Mouse (Mus musculus) thymus, postnatal 36 days (tissue): ENCODE data around the gene Nfkbie.

Experiments used
- DNase-seq, 2 experiments: peaks; one replicate each; pipeline ENCODE4 v3.0.0; 2022; ENCODE audit warnings: mixed read lengths in 2 of 2

Nfkbie gene

GRCm38 (mm10) chr17:45555452-45556106 is at the start of gene Nfkbie:
Nfkbie (plus strand) TSS chr17:45555703.
- peak; percentile 98 to 99 for DNase-seq

- DNase-seq, result no peak
Observed at GRCm38 (mm10) chr17:45505941-45506465, 49.5 kb upstream of the Nfkbie start.

GRCm38 (mm10) chr17:45506700-45507189 is 48.8 kb upstream of the Nfkbie start, which contains the start of gene Aars2:
Aars2 (plus strand) TSS chr17:45506841.
- peak; percentile 95 to 97 for DNase-seq

GRCm38 (mm10) chr17:45510871-45511270 is 44.6 kb upstream of the Nfkbie start:
- no peak for DNase-seq

GRCm38 (mm10) chr17:45511757-45512156 is 43.7 kb upstream of the Nfkbie start:
- no peak for DNase-seq

GRCm38 (mm10) chr17:45515204-45515726 is 40.2 kb upstream of the Nfkbie start:
- DNase-seq, result no peak

GRCm38 (mm10) chr17:45515806-45516205 is 39.7 kb upstream of the Nfkbie start:
- DNase-seq, result peak in 1 of 2 experiments; percentile 14

- peak; percentile 64 to 77 for DNase-seq
Observed at GRCm38 (mm10) chr17:45516488-45516887, 39.0 kb upstream of the Nfkbie start.

- peak in 1 of 2 experiments; percentile 12 for DNase-seq
Observed at GRCm38 (mm10) chr17:45517135-45517534, 38.4 kb upstream of the Nfkbie start.

GRCm38 (mm10) chr17:45517549-45518215 is 37.8 kb upstream of the Nfkbie start:
- peak in 1 of 2 experiments; percentile 14 for DNase-seq

GRCm38 (mm10) chr17:45518766-45519475 is 36.6 kb upstream of the Nfkbie start:
- DNase-seq, result no peak

- DNase-seq, result no peak
Observed at GRCm38 (mm10) chr17:45520136-45520535, 35.4 kb upstream of the Nfkbie start.

GRCm38 (mm10) chr17:45523263-45523662 is 32.2 kb upstream of the Nfkbie start, which contains the start of gene Tcte1:
Tcte1 (plus strand) TSS chr17:45523434.
- DNase-seq, result peak; percentile 54 to 70

GRCm38 (mm10) chr17:45524961-45525360 is 30.5 kb upstream of the Nfkbie start:
- DNase-seq, result no peak

GRCm38 (mm10) chr17:45526571-45526970 is 28.9 kb upstream of the Nfkbie start:
- DNase-seq, result no peak

GRCm38 (mm10) chr17:45530346-45530782 is 25.1 kb upstream of the Nfkbie start:
- no peak for DNase-seq

GRCm38 (mm10) chr17:45532896-45533295 is 22.6 kb upstream of the Nfkbie start:
- DNase-seq, result no peak

- no peak for DNase-seq
Observed at GRCm38 (mm10) chr17:45536264-45536663, 19.2 kb upstream of the Nfkbie start.

GRCm38 (mm10) chr17:45538394-45538793 is 17.1 kb upstream of the Nfkbie start:
- no peak for DNase-seq

- DNase-seq, result no peak
Observed at GRCm38 (mm10) chr17:45539664-45540063, 15.8 kb upstream of the Nfkbie start.

- DNase-seq, result no peak
Observed at GRCm38 (mm10) chr17:45542129-45542528, 13.4 kb upstream of the Nfkbie start.

- no peak for DNase-seq
Observed at GRCm38 (mm10) chr17:45542705-45543104, 12.8 kb upstream of the Nfkbie start.

GRCm38 (mm10) chr17:45543115-45543514 is 12.4 kb upstream of the Nfkbie start:
- DNase-seq, result no peak
